In the genomic region with DNA sequence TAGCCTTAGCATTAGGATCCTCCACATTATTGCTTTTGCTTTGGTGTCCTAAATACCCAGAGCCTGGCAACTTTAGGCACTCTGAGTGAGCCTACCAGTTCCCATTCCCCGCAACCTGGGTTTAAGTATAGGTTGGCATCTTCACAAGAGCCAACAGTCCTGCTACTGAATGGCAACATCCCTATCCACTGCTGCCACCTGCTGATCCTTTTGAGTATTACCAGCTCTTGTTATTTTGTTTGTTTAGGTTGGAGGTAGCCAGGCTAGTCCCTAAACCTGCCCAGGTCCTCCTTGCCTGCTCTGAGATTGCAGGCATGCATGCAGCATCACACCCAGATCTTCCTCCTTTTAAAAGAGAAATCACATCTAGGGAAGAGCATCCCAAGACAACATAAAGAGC, we compare ENCODE assay signal across 7 mouse cellular contexts. TPM values are rescaled to one million over a fixed set of nuclear protein-coding genes. Genes with fewer than 3 reads are reported as not detected.
DNase-seq lines count a peak whose midpoint lies in the region; ATAC-seq and TF ChIP-seq lines count a peak whose summit lies in the region.
"Not testable (repeated sequence)": the region's sequence is repeated elsewhere in the genome, so short reads cannot be mapped to it uniquely, and the experiment has no call there.

No protein-coding gene starts in this region.

- TF ChIP-seq POLR2A in small intestine, adult 2 months (IDR thresholded peaks at IDR 0.05; ENCODE audit: low read depth, low read length) = not testable (repeated sequence)

- not testable (repeated sequence) for H3K9me3 ChIP-seq in midbrain, embryonic 12.5 days

- H3K4me1 ChIP-seq in midbrain, embryonic 12.5 days; small intestine, adult 2 months (ENCODE audit: control insufficient read depth, insufficient read depth, insufficient read length, low read length): not testable (repeated sequence)

- 54% methylated on average over 1 of the region's 1 CpGs for WGBS in midbrain, embryonic 12.5 days
- 4% methylated on average over 1 of the region's 1 CpGs for WGBS in small intestine, adult 2 months

- not testable (repeated sequence) for H3K36me3 ChIP-seq in midbrain, embryonic 12.5 days; small intestine, adult 2 months (ENCODE audit: control insufficient read depth, insufficient read depth, low read length)

- H3K27ac ChIP-seq in midbrain, embryonic 12.5 days (replicated peaks); small intestine, adult 2 months (ENCODE audit: insufficient read depth, low read depth, low read length): not testable (repeated sequence)

- TF ChIP-seq CTCF in small intestine, adult 2 months (IDR thresholded peaks at IDR 0.05; ENCODE audit: extremely low read depth, insufficient read length, insufficient replicate concordance, low read depth, low read length) = peak; percentile 55; the same call in 1 of the 2 replicates

- peak; percentile 53 to 83 for DNase-seq in adrenal gland, adult 18-20 months (ENCODE audit: low spot score in 2 of 2)
- peak; percentile 61 for DNase-seq in embryo, embryonic 9.5 days (ENCODE audit: extremely low spot score)
- DNase-seq in heart, adult 8-10 months (ENCODE audit: low spot score) = peak; percentile 86
- peak; percentile 95 for DNase-seq in kidney, adult 9 months
- peak; percentile 51 to 80 for DNase-seq in left cerebral cortex, postnatal 36 days (ENCODE audit: low spot score in 2 of 2)

- not testable (repeated sequence) for H3K4me3 ChIP-seq in midbrain, embryonic 12.5 days; small intestine, adult 2 months (ENCODE audit: low read depth, low read length)

- intact Hi-C loops in left cerebral cortex, postnatal 36 days (cut with DNase I) = loop anchor here (10.0 kb wide), 1 partner anchor 1157 kb away; the partner anchor contains the start of gene Chd8

- peak; percentile 45 for ATAC-seq in midbrain, embryonic 12.5 days (ENCODE audit: low FRiP score, low read depth)

- not testable (repeated sequence) for H3K4me2 ChIP-seq in midbrain, embryonic 12.5 days (replicated peaks)

- H3K27me3 ChIP-seq in midbrain, embryonic 12.5 days; small intestine, adult 2 months (ENCODE audit: control insufficient read depth, insufficient read depth, low read length): not testable (repeated sequence)

- not testable (repeated sequence) for H3K9ac ChIP-seq in midbrain, embryonic 12.5 days (replicated peaks)

RNA-seq across cellular contexts. Expression of gene Ang, which starts 7.3 kb away (rescaled TPM):
- 1 to 10 TPM; 4.9 to 9.2 TPM for total RNA-seq in adrenal gland, adult 18-20 months (2021)
- 1 to 10 TPM; 3.6 to 9.2 (median 4.9) TPM for total RNA-seq in heart, adult 8-10 months (2022)
- 1 to 10 TPM; 3.6 to 5.3 TPM for total RNA-seq in left cerebral cortex, postnatal 36 days (2021)
- 1.9 and 3.2 TPM in 2 replicates for polyA plus RNA-seq in midbrain, embryonic 12.5 days (2016; fragmentation: Nextera tagmentation; extraction: Ambion mirVana)
- 21.1 and 27.1 TPM in 2 replicates for polyA plus RNA-seq in small intestine, adult 2 months (2012; rRNA removed)

RNA-seq across cellular contexts. Expression of gene Rnase4, which starts 7.4 kb away (rescaled TPM):
- 10 to 100 TPM; 44.8 to 61.9 TPM for total RNA-seq in adrenal gland, adult 18-20 months (2021)
- 10 to 100 TPM; 38.7 to 52.9 (median 46.5) TPM for total RNA-seq in heart, adult 8-10 months (2022)
- 10 to 100 TPM; 17.8 to 19.3 TPM for total RNA-seq in left cerebral cortex, postnatal 36 days (2021)
- polyA plus RNA-seq in midbrain, embryonic 12.5 days (2016; fragmentation: Nextera tagmentation; extraction: Ambion mirVana) = 12.0 and 14.2 TPM in 2 replicates
- 120 and 130 TPM in 2 replicates for polyA plus RNA-seq in small intestine, adult 2 months (2012; rRNA removed)

RNA-seq across cellular contexts. Expression of gene Eddm3b, which starts 15.9 kb away (rescaled TPM):
- total RNA-seq in adrenal gland, adult 18-20 months (2021) = not detected
- total RNA-seq in heart, adult 8-10 months (2022) = not detected
- not detected for total RNA-seq in left cerebral cortex, postnatal 36 days (2021)
- not detected in 2 replicates for polyA plus RNA-seq in midbrain, embryonic 12.5 days (2016; fragmentation: Nextera tagmentation; extraction: Ambion mirVana)
- not detected in 2 replicates for polyA plus RNA-seq in small intestine, adult 2 months (2012; rRNA removed)

RNA-seq across cellular contexts. Expression of gene Olfr750, which starts 24.1 kb away (rescaled TPM):
- under 1 TPM in 1 of 2 experiments, not detected in 1; 0.03 TPM for total RNA-seq in adrenal gland, adult 18-20 months (2021)
- not detected for total RNA-seq in heart, adult 8-10 months (2022)
- not detected for total RNA-seq in left cerebral cortex, postnatal 36 days (2021)
- polyA plus RNA-seq in midbrain, embryonic 12.5 days (2016; fragmentation: Nextera tagmentation; extraction: Ambion mirVana) = 0.03 TPM in 1 of 2 replicates, not detected in the other
- polyA plus RNA-seq in small intestine, adult 2 months (2012; rRNA removed) = 0.01 TPM in 1 of 2 replicates, not detected in the other

RNA-seq across cellular contexts. Expression of gene Rnase6, which starts 25.4 kb away (rescaled TPM):
- total RNA-seq in adrenal gland, adult 18-20 months (2021) = 1 to 10 TPM; 1.3 to 2.0 TPM
- under 1 TPM; 0.16 to 0.63 (median 0.33) TPM for total RNA-seq in heart, adult 8-10 months (2022)
- total RNA-seq in left cerebral cortex, postnatal 36 days (2021) = under 1 TPM in 1 of 2 experiments, not detected in 1; 0.12 TPM
- polyA plus RNA-seq in midbrain, embryonic 12.5 days (2016; fragmentation: Nextera tagmentation; extraction: Ambion mirVana) = 0.43 and 0.50 TPM in 2 replicates
- polyA plus RNA-seq in small intestine, adult 2 months (2012; rRNA removed) = 9.7 and 15.0 TPM in 2 replicates
